Mouse (Mus musculus): Measurements from ENCODE around the gene Zdhhc21. TPM values are rescaled to one million over a fixed set of nuclear protein-coding genes. Genes with fewer than 3 reads are reported as not detected.

Gene Zdhhc21
- polyA plus RNA-seq, 1 experiment from 2014 or later, result 17.9 TPM

DNA sequence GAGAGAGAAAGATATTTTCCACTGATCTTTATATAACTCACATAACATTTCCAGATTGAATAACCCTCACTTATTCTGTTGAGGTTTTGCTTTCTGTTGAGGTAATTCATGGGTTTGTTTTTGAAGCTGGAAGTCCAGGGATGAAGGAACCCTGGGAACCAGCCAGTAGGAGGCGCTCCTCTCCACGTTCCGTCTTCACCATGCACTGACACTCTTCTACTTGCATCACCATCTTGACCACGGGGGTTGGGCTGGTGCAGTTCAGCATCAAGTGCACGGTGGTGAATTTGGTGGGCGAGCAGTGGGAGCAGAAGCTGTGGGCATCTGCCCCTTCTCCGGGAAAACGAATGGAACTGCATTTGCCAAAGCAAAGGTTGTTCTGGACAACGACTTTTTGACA is 22.7 kb upstream of the Zdhhc21 start:
- 83% methylated on average over 9 of the region's 9 CpGs for WGBS
- H3K4me2 ChIP-seq (ENCODE audit: low read depth, low read length), result no peak overlapping the region
- no peak for ATAC-seq (ENCODE audit: low read depth)
- no peak overlapping the region for H3K4me3 ChIP-seq (ENCODE audit: low read length)
- no peak overlapping the region for H3K9ac ChIP-seq (ENCODE audit: low read length)
- H3K27me3 ChIP-seq (ENCODE audit: control insufficient read depth, insufficient read depth, low read depth, low read length), result no peaks in the 10 kb centered on the region
- no peaks in the 10 kb centered on the region for H3K36me3 ChIP-seq (ENCODE audit: control insufficient read depth, insufficient read depth, low read length)
- no peaks in the 10 kb centered on the region for H3K9me3 ChIP-seq (ENCODE audit: control insufficient read depth, low read length)
- peaks cover 8% of the 10 kb centered on the region for H3K4me1 ChIP-seq (replicated peaks; ENCODE audit: control insufficient read depth, insufficient read depth, low read length)
- H3K27ac ChIP-seq (ENCODE audit: low read length), result no peak overlapping the region

DNA sequence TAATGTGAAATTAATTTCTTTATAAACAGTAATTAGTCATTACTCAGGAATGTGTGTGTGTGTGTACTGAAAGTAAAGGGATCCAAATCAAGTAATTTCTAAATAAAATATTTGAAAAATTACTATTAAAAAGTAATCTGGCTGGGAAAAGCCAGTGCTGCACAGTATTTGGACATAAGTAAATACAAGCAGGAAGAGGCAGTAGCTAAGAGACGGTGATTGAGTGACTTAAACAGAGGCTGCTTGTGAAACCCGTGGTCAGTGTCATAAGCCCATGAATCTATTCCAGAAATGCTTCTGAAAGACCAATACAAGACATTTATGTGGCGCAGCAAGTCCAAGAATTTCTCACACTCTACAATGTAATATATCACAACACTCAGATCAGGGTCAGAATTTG is 21.6 kb upstream of the Zdhhc21 start:
- Histone ChIP-seq H3K9me3 (ENCODE audit: control insufficient read depth, low read length) (no peaks in the 10 kb centered on the region), H3K36me3 (ENCODE audit: control insufficient read depth, insufficient read depth, low read length) (no peaks in the 10 kb centered on the region), H3K9ac (ENCODE audit: low read length) (no peak overlapping the region), H3K27ac (ENCODE audit: low read length) (no peak overlapping the region), H3K27me3 (ENCODE audit: control insufficient read depth, insufficient read depth, low read depth, low read length) (no peaks in the 10 kb centered on the region), H3K4me2 (ENCODE audit: low read depth, low read length) (no peak overlapping the region), H3K4me1 (replicated peaks; ENCODE audit: control insufficient read depth, insufficient read depth, low read length) (peaks cover 8% of the 10 kb centered on the region), H3K4me3 (ENCODE audit: low read length) (no peak overlapping the region)
- WGBS, result 52% methylated on average over 3 of the region's 3 CpGs
- no peak for ATAC-seq (ENCODE audit: low read depth)

DNA sequence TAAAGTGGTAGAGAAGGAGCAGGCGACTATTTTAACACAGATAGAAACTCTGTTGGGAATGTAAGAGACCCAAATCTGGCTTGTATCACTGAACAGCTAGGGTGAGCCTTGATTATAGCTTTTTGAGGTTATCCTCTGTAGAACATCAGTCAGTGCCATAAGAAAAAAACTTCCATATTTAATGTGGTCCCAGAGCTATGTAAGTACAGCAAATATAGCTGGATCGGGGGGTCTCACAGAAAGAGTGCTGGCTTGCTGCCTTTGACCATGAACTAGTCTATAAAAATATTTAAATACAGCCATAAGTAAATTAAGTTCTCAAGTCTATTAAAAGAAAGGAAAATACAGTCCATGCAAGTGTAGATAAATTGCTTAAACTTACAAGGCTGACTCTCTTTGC is 20.5 kb upstream of the Zdhhc21 start:
- Histone ChIP-seq H3K27me3 (ENCODE audit: control insufficient read depth, insufficient read depth, low read depth, low read length) (no peaks in the 10 kb centered on the region), H3K4me3 (ENCODE audit: low read length) (no peak overlapping the region), H3K4me2 (ENCODE audit: low read depth, low read length) (no peak overlapping the region), H3K9me3 (ENCODE audit: control insufficient read depth, low read length) (no peaks in the 10 kb centered on the region), H3K9ac (ENCODE audit: low read length) (no peak overlapping the region), H3K36me3 (ENCODE audit: control insufficient read depth, insufficient read depth, low read length) (no peaks in the 10 kb centered on the region), H3K27ac (ENCODE audit: low read length) (no peak overlapping the region), H3K4me1 (replicated peaks; ENCODE audit: control insufficient read depth, insufficient read depth, low read length) (peaks cover 8% of the 10 kb centered on the region)
- WGBS, result 67% methylated on average over 2 of the region's 2 CpGs
- no peak for ATAC-seq (ENCODE audit: low read depth)

DNA sequence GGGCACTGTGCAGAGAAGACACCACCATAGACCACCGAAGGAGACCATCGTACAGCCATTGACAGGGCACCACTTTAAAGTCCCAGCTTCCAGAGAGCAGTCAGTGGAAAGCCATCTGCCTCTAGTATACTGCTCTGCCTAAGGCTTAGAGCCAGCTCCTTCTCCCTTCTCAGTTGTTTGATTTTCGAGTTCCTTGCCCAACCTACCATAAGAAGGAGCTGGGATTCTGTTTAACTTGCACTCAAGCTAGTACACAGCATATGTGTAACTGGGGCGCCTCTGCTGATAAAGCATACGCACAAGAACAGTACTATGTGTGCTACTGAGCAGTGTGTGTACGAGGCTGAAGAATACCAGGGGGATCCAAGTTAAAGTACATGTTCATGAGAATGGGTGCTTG is 19.4 kb upstream of the Zdhhc21 start:
- WGBS, result 67% methylated on average over 6 of the region's 6 CpGs
- peak overlapping the region; percentile 55 for H3K27ac ChIP-seq (ENCODE audit: low read length)
- H3K4me3 ChIP-seq (ENCODE audit: low read length), result no peak overlapping the region
- no peaks in the 10 kb centered on the region for H3K9me3 ChIP-seq (ENCODE audit: control insufficient read depth, low read length)
- H3K4me1 ChIP-seq (replicated peaks; ENCODE audit: control insufficient read depth, insufficient read depth, low read length), result peaks cover 4% of the 10 kb centered on the region; the same call in 1 of the 2 replicates
- H3K4me2 ChIP-seq (ENCODE audit: low read depth, low read length), result no peak overlapping the region
- H3K36me3 ChIP-seq (ENCODE audit: control insufficient read depth, insufficient read depth, low read length), result no peaks in the 10 kb centered on the region
- H3K9ac ChIP-seq (ENCODE audit: low read length), result no peak overlapping the region
- peak; percentile 90 for ATAC-seq (ENCODE audit: low read depth)
- no peaks in the 10 kb centered on the region for H3K27me3 ChIP-seq (ENCODE audit: control insufficient read depth, insufficient read depth, low read depth, low read length)

DNA sequence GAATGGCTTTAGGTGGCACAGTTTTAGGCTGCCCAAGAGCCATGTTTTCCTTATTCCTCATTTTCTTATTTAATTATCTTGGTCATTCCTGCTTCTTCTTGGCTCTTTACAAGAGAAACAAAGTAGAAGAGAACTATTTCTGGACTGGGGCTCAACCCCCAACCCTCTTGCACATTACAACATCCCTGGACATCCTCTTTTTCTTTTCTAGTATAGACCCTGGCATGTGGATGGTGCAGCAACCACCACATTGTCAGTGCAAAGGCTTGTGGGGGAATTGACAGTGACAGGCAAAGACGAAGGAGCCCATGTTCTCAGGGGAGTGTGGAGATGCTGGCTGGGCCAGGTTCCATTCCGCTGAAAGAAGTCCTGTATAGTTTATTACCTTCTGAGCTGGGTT is 16.9 kb upstream of the Zdhhc21 start:
- Histone ChIP-seq H3K27me3 (ENCODE audit: control insufficient read depth, insufficient read depth, low read depth, low read length) (no peaks in the 10 kb centered on the region), H3K9me3 (ENCODE audit: control insufficient read depth, low read length) (no peaks in the 10 kb centered on the region), H3K36me3 (ENCODE audit: control insufficient read depth, insufficient read depth, low read length) (no peaks in the 10 kb centered on the region), H3K9ac (ENCODE audit: low read length) (no peak overlapping the region), H3K4me3 (ENCODE audit: low read length) (no peak overlapping the region), H3K4me2 (ENCODE audit: low read depth, low read length) (no peak overlapping the region), H3K4me1 (replicated peaks; ENCODE audit: control insufficient read depth, insufficient read depth, low read length) (peaks cover 9% of the 10 kb centered on the region), H3K27ac (ENCODE audit: low read length) (no peak overlapping the region)
- no peak for ATAC-seq (ENCODE audit: low read depth)
- 90% methylated on average over 2 of the region's 2 CpGs for WGBS

DNA sequence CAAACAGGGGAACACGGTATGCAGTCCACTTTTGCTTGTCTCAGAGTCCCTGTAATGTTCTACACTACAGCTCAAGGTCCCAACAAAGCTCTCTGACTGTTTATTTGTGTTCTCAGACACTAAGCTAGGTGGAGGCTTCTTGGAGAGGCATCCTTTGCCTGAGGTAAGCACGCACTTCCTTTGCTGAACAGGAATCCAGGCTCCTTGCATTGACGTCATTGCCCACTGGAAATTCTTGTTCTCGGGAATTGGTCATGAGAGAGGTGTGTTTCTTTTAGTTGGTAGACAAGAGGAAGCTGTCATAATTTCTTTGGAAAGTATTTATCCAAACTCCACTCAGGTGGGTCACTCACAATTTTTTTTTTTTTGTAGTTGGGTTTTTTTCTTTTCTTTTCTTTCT is 15.8 kb upstream of the Zdhhc21 start:
- Histone ChIP-seq H3K4me3 (ENCODE audit: low read length) (no peak overlapping the region), H3K27ac (ENCODE audit: low read length) (no peak overlapping the region), H3K4me1 (replicated peaks; ENCODE audit: control insufficient read depth, insufficient read depth, low read length) (peaks cover 9% of the 10 kb centered on the region), H3K36me3 (ENCODE audit: control insufficient read depth, insufficient read depth, low read length) (no peaks in the 10 kb centered on the region), H3K4me2 (ENCODE audit: low read depth, low read length) (no peak overlapping the region), H3K9me3 (ENCODE audit: control insufficient read depth, low read length) (no peaks in the 10 kb centered on the region), H3K9ac (ENCODE audit: low read length) (no peak overlapping the region), H3K27me3 (ENCODE audit: control insufficient read depth, insufficient read depth, low read depth, low read length) (no peaks in the 10 kb centered on the region)
- 41% methylated on average over 4 of the region's 4 CpGs for WGBS
- ATAC-seq (ENCODE audit: low read depth), result no peak

DNA sequence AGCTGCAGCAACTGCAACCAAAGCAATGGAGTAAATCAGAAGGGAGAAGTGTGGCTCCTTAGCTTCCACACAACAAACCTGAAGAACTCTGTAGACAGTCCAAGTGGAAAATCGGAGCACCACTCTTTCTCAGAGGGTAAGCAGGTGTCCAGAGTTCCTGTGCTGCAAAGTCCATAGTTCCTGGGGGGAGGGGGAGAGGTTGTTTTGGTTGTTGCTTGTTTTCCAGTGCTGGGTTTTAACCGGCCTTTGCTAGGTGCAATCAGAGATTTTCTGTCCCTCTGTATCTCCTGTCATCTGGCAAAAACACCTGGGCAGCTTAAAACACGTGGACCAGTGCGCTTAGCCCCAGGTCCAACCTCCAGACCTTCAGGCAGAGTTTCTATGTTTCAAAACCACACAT is 15.0 kb upstream of the Zdhhc21 start:
- H3K36me3 ChIP-seq (ENCODE audit: control insufficient read depth, insufficient read depth, low read length), result no peaks in the 10 kb centered on the region
- H3K9me3 ChIP-seq (ENCODE audit: control insufficient read depth, low read length), result no peaks in the 10 kb centered on the region
- H3K27me3 ChIP-seq (ENCODE audit: control insufficient read depth, insufficient read depth, low read depth, low read length), result no peaks in the 10 kb centered on the region
- no peak overlapping the region for H3K27ac ChIP-seq (ENCODE audit: low read length)
- no peak for ATAC-seq (ENCODE audit: low read depth)
- 59% methylated on average over 4 of the region's 4 CpGs for WGBS
- H3K4me2 ChIP-seq (ENCODE audit: low read depth, low read length), result no peak overlapping the region
- H3K4me1 ChIP-seq (replicated peaks; ENCODE audit: control insufficient read depth, insufficient read depth, low read length), result peaks cover 9% of the 10 kb centered on the region
- no peak overlapping the region for H3K9ac ChIP-seq (ENCODE audit: low read length)
- no peak overlapping the region for H3K4me3 ChIP-seq (ENCODE audit: low read length)

DNA sequence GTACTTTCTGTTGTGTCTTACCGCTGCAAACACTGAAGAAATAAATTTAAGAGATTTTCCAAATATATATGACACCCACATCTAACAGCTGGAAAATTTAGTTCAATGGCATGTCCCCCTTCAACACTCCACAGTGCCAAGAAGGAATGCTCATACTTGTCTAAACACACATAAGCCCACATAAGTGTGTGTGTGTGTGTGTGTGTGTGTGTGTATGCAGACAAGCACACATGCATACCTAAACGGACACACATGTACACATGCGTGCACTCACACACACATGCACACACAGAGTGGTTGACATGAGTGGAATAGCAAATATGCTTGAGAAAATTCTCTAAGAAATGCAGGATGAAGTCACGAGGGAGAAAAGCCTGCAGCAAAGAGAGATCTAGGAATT is 12.8 kb upstream of the Zdhhc21 start:
- WGBS, result 53% methylated on average over 4 of the region's 4 CpGs
- peak; percentile 64; the same call in 1 of the 2 replicates for ATAC-seq (ENCODE audit: low read depth)
- H3K4me2 ChIP-seq (ENCODE audit: low read depth, low read length), result no peak overlapping the region
- no peak overlapping the region for H3K27ac ChIP-seq (ENCODE audit: low read length)
- H3K4me3 ChIP-seq (ENCODE audit: low read length), result no peak overlapping the region
- H3K27me3 ChIP-seq (ENCODE audit: control insufficient read depth, insufficient read depth, low read depth, low read length), result no peaks in the 10 kb centered on the region
- H3K36me3 ChIP-seq (ENCODE audit: control insufficient read depth, insufficient read depth, low read length), result no peaks in the 10 kb centered on the region
- no peak overlapping the region for H3K9ac ChIP-seq (ENCODE audit: low read length)
- no peaks in the 10 kb centered on the region for H3K9me3 ChIP-seq (ENCODE audit: control insufficient read depth, low read length)
- H3K4me1 ChIP-seq (replicated peaks; ENCODE audit: control insufficient read depth, insufficient read depth, low read length), result peaks cover 5% of the 10 kb centered on the region

DNA sequence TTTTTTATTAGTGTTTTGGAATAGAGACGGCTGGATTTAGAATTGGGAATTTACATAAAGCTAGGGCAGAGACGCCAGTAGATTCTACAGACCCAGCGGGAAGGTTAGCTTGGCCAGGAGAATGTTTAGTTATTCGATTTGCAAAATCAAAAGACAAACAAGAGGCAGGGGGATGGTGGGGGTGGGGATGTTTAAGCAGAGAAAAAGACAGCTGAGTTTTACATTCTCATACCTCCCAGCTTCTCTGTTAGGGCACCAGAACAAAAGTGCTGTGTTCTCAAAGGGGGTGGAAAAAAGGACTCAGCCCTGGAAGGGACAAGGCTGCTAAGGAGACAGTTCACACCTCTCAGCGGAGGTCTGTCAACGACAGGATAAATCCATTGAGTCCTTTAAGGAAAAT is 12.4 kb upstream of the Zdhhc21 start:
- H3K27ac ChIP-seq (ENCODE audit: low read length), result no peak overlapping the region
- no peak overlapping the region for H3K9ac ChIP-seq (ENCODE audit: low read length)
- no peak for ATAC-seq (ENCODE audit: low read depth)
- no peaks in the 10 kb centered on the region for H3K27me3 ChIP-seq (ENCODE audit: control insufficient read depth, insufficient read depth, low read depth, low read length)
- 18% methylated on average over 6 of the region's 6 CpGs for WGBS
- no peaks in the 10 kb centered on the region for H3K36me3 ChIP-seq (ENCODE audit: control insufficient read depth, insufficient read depth, low read length)
- H3K4me3 ChIP-seq (ENCODE audit: low read length), result no peak overlapping the region
- H3K9me3 ChIP-seq (ENCODE audit: control insufficient read depth, low read length), result no peaks in the 10 kb centered on the region
- H3K4me1 ChIP-seq (replicated peaks; ENCODE audit: control insufficient read depth, insufficient read depth, low read length), result peaks cover 5% of the 10 kb centered on the region
- H3K4me2 ChIP-seq (ENCODE audit: low read depth, low read length), result no peak overlapping the region

DNA sequence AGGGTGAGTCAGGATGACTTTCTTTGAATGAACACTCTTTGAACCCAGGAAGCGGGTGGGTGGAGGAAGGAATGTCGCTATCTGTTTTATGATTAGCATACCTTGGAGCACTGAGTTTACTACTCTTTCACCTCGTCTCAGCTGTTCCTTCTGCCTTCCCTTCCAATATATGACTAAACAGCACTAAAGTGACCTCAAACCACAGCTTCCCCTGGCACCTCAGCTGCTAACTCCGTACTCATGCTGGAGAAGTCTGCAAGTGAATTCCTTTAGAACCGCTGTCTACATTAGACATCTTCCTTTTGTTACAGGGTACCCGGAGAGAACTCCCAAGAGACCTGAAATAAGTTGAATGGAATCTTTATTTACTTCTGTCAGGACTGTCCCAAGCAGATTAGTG is 11.2 kb upstream of the Zdhhc21 start:
- ATAC-seq (ENCODE audit: low read depth), result no peak

More for the DNA sequence above, 11.2 kb upstream of the Zdhhc21 start:
- Histone ChIP-seq H3K36me3 (ENCODE audit: control insufficient read depth, insufficient read depth, low read length) (no peaks in the 10 kb centered on the region), H3K9ac (ENCODE audit: low read length) (no peak overlapping the region), H3K4me1 (replicated peaks; ENCODE audit: control insufficient read depth, insufficient read depth, low read length) (peaks cover 5% of the 10 kb centered on the region), H3K27ac (ENCODE audit: low read length) (no peak overlapping the region), H3K4me2 (ENCODE audit: low read depth, low read length) (no peak overlapping the region), H3K27me3 (ENCODE audit: control insufficient read depth, insufficient read depth, low read depth, low read length) (no peaks in the 10 kb centered on the region), H3K9me3 (ENCODE audit: control insufficient read depth, low read length) (no peaks in the 10 kb centered on the region), H3K4me3 (ENCODE audit: low read length) (no peak overlapping the region)
- WGBS, result 73% methylated on average over 6 of the region's 6 CpGs

Data from lung, embryonic 16.5 days (tissue).